Mouse (Mus musculus) limb, embryonic 14.5 days (tissue): ENCODE data around the gene Tfap2d. TPM values are rescaled to one million over a fixed set of nuclear protein-coding genes. Genes with fewer than 3 reads are reported as not detected.

Source experiments
- ATAC-seq: fragments of 200-750 bp; cut with Nextera tagmentation; 2 replicates; pipeline ENCODE4 v1.8.0; 2017; ENCODE audit warnings: low read depth, moderate number of reproducible peaks, moderate TSS enrichment; ENCODE audit not compliant: low FRiP score
- DNase-seq: peaks from one replicate; pipeline ENCODE4 v3.0.0-alpha.2; 2015; ENCODE audit warnings: low spot score
- H3K27ac ChIP-seq: fragments of 300-500 bp; sonication (generic); replicated peaks from 2 replicates; pipeline ENCODE4 v1.5.1; 2014; ENCODE audit warnings: low read depth, mild to moderate bottlenecking, low read length, moderate library complexity, mixed read lengths
- H3K27me3 ChIP-seq: fragments of 300-500 bp; sonication (generic); 2 replicates; pipeline ENCODE4 v1.6.1; 2014; ENCODE audit warnings: low read length, mixed read lengths; ENCODE audit not compliant: control insufficient read depth, insufficient read depth
- H3K36me3 ChIP-seq: fragments of 300-500 bp; sonication (generic); 2 replicates; pipeline ENCODE4 v1.6.1; 2014; ENCODE audit warnings: mild to moderate bottlenecking, low read length, moderate library complexity, mixed read lengths; ENCODE audit not compliant: control insufficient read depth, insufficient read depth
- H3K4me1 ChIP-seq: fragments of 300-500 bp; sonication (generic); 2 replicates; pipeline ENCODE4 v1.6.1; 2014; ENCODE audit warnings: antibody characterized with exemption, low read length, mixed read lengths; ENCODE audit not compliant: control insufficient read depth, insufficient read depth
- H3K4me2 ChIP-seq: fragments of 300-500 bp; sonication (generic); replicated peaks from 2 replicates; pipeline ENCODE4 v1.6.1; 2014; ENCODE audit warnings: low read depth, mild to moderate bottlenecking, low read length, moderate library complexity; ENCODE audit not compliant: severe bottlenecking
- H3K4me3 ChIP-seq: fragments of 300-500 bp; sonication (generic); replicated peaks from 2 replicates; pipeline ENCODE4 v1.5.1; 2014; ENCODE audit warnings: low read length
- H3K9ac ChIP-seq: fragments of 300-500 bp; sonication (generic); 2 replicates; pipeline ENCODE4 v1.6.1; 2014; ENCODE audit warnings: mild to moderate bottlenecking, low read depth, low read length, moderate library complexity; ENCODE audit not compliant: severe bottlenecking
- H3K9me3 ChIP-seq: fragments of 300-500 bp; sonication (generic); 2 replicates; pipeline ENCODE4 v1.6.1; 2016; ENCODE audit warnings: low read length; ENCODE audit not compliant: control insufficient read depth
- POLR2A ChIP-seq: fragments of 200-500 bp; IDR thresholded peaks from 2 replicates; pipeline ENCODE4 v1.8.0; 2012; ENCODE audit warnings: inconsistent platforms, mild to moderate bottlenecking, moderate library complexity, borderline replicate concordance; ENCODE audit not compliant: insufficient read depth, insufficient read length; ENCODE audit errors: extremely low read depth
- WGBS: fragments of 180-500 bp; shearing (Covaris S2); extraction: QIAGEN DNeasy Blood & Tissue Kit; methylation state at CpG from one replicate; pipeline ENCODE4 v1.1.7; 2014; 5-methylcytosine and 5-hydroxymethylcytosine counted together
- polyA plus RNA-seq, 2 experiments: library from polyadenylated mRNA; depleted of rRNA in 1 of 2; stranded (reverse) in 1 of 2; unstranded in 1 of 2; fragments of >200 nt; fragmentation: Nextera tagmentation in 1 of 2; extraction: Ambion mirVana in 1 of 2; gene quantifications; 2 replicates each; pipeline versions ENCODE4 v1.2.1 to v1.2.3; 2012 to 2014

Gene Tfap2d
- polyA plus RNA-seq, 2 experiments = not detected

DNA sequence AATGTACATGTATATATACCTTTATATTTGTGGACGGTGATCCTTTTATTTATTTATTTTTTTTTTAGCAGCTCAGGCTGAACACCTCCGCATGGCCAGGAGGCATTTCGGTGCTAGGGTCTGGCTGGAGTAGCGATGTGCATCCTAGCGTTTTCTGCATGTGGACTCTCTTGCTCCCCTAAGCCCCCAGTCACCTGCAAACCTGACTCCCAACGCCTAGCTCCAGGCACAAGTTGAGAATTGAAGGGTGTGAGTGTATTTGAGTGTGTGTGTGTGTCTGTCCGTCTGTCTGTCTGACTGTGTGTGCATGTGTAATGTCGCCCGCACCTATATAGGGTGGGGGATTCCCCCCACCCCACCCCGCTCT, 937 bp downstream of the Tfap2d start:
- H3K27ac ChIP-seq = no peak overlapping the region
- no peak overlapping the region for H3K9ac ChIP-seq
- 0% methylated on average over 10 of the region's 10 CpGs for WGBS
- H3K4me2 ChIP-seq = no peak overlapping the region
- no peak for TF ChIP-seq POLR2A
- no peaks in the 10 kb centered on the region for H3K4me1 ChIP-seq
- H3K4me3 ChIP-seq = no peak overlapping the region
- peaks cover 80% of the 10 kb centered on the region for H3K27me3 ChIP-seq
- H3K9me3 ChIP-seq = no peaks in the 10 kb centered on the region
- ATAC-seq (no peak), DNase-seq (no peak)
- no peaks in the 10 kb centered on the region for H3K36me3 ChIP-seq

DNA sequence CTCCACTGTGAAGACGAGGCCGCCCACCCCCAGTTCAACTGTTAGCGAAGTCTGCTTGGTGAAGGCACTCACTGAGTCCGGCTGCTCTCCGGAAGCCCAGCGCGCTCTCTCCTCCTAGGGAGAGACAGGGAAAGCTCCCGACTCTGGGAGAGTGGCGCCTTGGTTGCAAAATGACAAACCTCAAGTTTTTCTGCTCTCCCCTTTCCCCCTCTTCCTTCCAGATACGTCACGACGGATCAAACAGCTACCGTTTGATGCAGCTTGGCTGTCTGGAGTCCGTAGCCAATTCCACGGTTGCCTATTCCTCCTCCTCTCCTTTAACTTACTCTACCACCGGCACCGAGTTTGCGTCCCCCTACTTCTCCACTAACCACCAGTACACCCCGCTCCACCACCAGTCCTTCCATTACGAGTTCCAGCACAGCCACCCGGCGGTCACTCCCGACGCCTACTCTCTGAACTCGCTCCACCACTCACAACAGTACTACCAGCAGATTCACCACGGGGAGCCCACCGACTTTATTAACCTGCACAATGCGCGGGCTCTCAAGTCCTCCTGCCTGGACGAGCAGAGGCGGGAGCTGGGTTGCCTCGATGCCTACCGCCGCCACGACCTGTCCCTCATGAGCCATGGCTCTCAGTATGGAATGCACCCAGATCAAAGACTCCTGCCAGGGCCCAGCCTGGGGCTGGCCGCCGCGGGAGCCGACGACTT, 1.5 kb downstream of the Tfap2d start:
- H3K27ac ChIP-seq = no peak overlapping the region
- no peak overlapping the region for H3K4me2 ChIP-seq
- no peak overlapping the region for H3K4me3 ChIP-seq
- DNase-seq (no peak), ATAC-seq (no peak)
- no peak overlapping the region for H3K9ac ChIP-seq
- H3K36me3 ChIP-seq = no peaks in the 10 kb centered on the region
- H3K4me1 ChIP-seq = no peaks in the 10 kb centered on the region
- peaks cover 83% of the 10 kb centered on the region for H3K27me3 ChIP-seq
- no peak for TF ChIP-seq POLR2A
- WGBS = under 1% methylated on average over 40 of the region's 40 CpGs
- H3K9me3 ChIP-seq = no peaks in the 10 kb centered on the region

DNA sequence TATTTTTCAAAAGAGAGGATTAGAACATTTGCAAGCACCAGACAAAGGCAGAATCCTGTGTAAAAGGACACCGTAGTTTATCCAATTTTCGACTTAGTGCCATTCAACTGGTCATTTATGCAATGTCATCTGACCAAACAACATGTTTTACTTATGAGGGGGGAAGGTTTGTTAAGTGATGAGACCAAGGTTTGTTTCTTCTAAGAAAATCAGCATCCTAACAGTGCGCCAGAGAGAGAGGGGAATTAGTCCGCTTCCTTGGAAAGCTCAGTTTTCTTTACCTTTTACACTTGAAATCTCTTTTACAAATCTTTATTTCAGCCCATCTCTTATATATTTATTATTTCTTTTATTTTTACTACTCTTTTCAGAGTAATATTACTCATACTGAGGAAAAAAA, 3.6 kb downstream of the Tfap2d start:
- no peak for TF ChIP-seq POLR2A
- ATAC-seq = no peak

DNA sequence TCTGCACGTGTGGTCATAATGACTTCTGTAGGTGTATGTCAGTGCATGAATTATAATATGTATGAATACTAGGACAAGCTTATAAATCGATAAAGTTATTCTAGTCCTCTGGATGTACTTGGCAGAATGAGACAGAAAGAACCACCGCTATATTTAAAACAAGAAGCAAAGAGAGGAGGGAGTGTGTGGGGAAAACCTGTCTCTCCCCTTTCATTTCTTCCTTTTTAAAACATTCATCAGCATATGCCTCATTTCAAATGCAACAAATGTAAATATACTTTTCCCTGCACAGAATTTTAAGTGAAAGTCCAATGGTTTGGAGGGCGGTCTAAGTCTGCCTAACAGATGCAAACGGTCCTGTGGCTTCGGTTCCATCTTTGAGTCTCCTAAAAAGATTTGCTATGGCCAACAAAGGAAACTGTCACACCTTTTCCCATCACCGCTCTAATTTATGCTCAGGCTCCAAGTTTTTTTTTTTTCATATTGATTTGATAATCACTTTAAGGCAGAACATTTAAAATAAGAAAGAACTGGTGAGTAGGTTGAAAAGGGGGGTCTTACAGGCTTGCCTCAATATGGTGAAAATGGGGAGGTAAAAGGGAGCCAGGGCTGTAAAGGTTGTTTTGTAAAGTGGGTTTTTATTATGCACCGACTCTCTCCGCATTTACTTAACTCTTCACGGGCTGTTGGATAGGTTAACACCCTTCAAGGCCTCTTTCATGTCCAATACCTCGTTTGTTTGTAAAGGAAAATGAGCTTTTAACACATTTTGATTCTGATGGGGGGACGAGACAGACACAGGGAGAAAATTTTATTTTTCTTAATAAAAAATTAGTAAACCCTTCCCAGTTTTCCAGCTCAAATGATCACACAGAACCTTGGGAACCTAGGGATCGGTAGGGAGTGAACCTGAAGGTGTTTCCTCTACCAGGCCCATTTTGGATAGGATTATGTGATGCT, 4.3 kb downstream of the Tfap2d start:
- ATAC-seq (no peak), DNase-seq (no peak)
- Histone ChIP-seq H3K4me3 (no peak overlapping the region), H3K27me3 (peaks cover 97% of the 10 kb centered on the region), H3K4me2 (no peak overlapping the region), H3K9ac (no peak overlapping the region), H3K27ac (no peak overlapping the region), H3K4me1 (no peaks in the 10 kb centered on the region), H3K9me3 (no peaks in the 10 kb centered on the region), H3K36me3 (no peaks in the 10 kb centered on the region)
- no peak for TF ChIP-seq POLR2A
- 1% methylated on average over 13 of the region's 13 CpGs for WGBS

More for the DNA sequence above, 3.6 kb downstream of the Tfap2d start:
- Histone ChIP-seq H3K9me3 (no peaks in the 10 kb centered on the region), H3K4me3 (no peak overlapping the region), H3K27me3 (peaks cover 93% of the 10 kb centered on the region), H3K4me2 (no peak overlapping the region), H3K4me1 (no peaks in the 10 kb centered on the region), H3K36me3 (no peaks in the 10 kb centered on the region), H3K9ac (no peak overlapping the region), H3K27ac (no peak overlapping the region)
- no peak for DNase-seq
- 7% methylated on average over 4 of the region's 4 CpGs for WGBS

DNA sequence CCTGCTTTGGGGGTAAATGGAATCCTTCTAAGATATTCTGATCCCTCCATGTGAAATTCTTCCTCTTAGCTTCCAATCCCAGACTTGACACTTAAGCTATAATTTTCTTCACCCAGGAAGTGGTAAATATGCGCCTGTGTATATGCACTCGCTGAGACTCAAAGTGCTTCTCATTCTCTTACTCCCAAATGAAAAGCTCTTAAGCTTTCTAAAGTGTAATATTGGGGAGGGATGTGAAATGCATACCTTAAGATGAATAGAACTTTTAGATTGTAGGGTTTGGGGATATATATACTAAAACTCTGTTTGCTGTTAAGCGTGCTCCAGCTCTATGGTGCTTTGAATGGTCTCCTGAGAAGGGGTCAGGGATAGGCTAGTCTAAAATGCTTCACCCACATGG, 5.0 kb downstream of the Tfap2d start:
- no peaks in the 10 kb centered on the region for H3K36me3 ChIP-seq
- H3K9me3 ChIP-seq = no peaks in the 10 kb centered on the region
- 0% methylated on average over 3 of the region's 3 CpGs for WGBS
- TF ChIP-seq POLR2A = no peak
- no peak for DNase-seq
- peaks cover 97% of the 10 kb centered on the region for H3K27me3 ChIP-seq
- no peak overlapping the region for H3K9ac ChIP-seq
- H3K4me1 ChIP-seq = no peaks in the 10 kb centered on the region
- H3K27ac ChIP-seq = no peak overlapping the region
- no peak overlapping the region for H3K4me2 ChIP-seq
- no peak overlapping the region for H3K4me3 ChIP-seq
- ATAC-seq = no peak
